Mouse (Mus musculus): ENCODE data around the gene Bcl7a.

Gene Bcl7a

DNA sequence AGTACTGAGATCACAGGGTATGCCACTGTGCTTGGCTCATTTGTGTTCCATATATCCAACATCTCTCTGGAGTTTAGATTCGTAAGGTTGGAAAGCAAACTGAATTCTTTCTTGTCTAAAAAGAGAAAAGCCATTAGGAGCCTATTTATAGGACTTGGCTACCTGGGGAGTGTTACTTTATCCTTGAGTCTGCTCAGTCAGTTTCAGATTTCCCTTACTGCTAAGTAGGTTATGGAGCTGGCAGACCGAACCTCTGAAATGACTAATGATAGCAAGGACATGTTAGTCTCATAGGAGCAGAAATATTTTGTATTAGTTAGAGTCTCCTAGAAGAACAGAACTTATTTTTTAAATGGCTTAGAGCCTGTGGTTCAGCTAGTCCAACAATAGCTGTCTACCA, 80.3 kb downstream of the Bcl7a start:
- DNase-seq (ENCODE audit: low read depth), result no peak
